Mouse (Mus musculus) ES-Bruce4 (cell line): ENCODE results near the gene Ntn1.

Experiments
- CTCF ChIP-seq: IDR thresholded peaks from one replicate; pipeline ENCODE4 v1.8.1; 2011; ENCODE audit warnings: low read depth, low read length
- EP300 ChIP-seq: IDR thresholded peaks from 2 replicates; pipeline ENCODE4 v1.6.1; 2011; ENCODE audit warnings: low read depth, low read length; ENCODE audit not compliant: insufficient read depth
- POLR2A ChIP-seq: IDR thresholded peaks from one replicate; pipeline ENCODE4 v1.8.1; 2011; ENCODE audit warnings: low read length; ENCODE audit not compliant: insufficient read depth

- TF ChIP-seq CTCF (no peak), POLR2A (no peak), EP300 (no peak)
These were observed 51.8 kb downstream of the Ntn1 start for GRCm38 (mm10) chr11:68348851-68349250.
